Mouse (Mus musculus) limb, embryonic 15.5 days (tissue): ENCODE results near the gene Pcnx2. TPM values are rescaled to one million over a fixed set of nuclear protein-coding genes. Genes with fewer than 3 reads are reported as not detected.

Experiments
- ATAC-seq: fragments of 200-750 bp; cut with Nextera tagmentation; 2 replicates; pipeline ENCODE4 v1.8.0; 2017; ENCODE audit warnings: low read depth, moderate TSS enrichment; ENCODE audit not compliant: insufficient number of reproducible peaks, low FRiP score, low TSS enrichment
- H3K27ac ChIP-seq: fragments of 300-500 bp; sonication (generic); 2 replicates; pipeline ENCODE4 v1.5.1; 2015; ENCODE audit warnings: moderate library complexity, mild to moderate bottlenecking, inconsistent platforms
- H3K27me3 ChIP-seq: fragments of 300-500 bp; sonication (generic); 2 replicates; pipeline ENCODE4 v1.6.1; 2015; ENCODE audit warnings: inconsistent platforms
- H3K36me3 ChIP-seq: fragments of 300-500 bp; sonication (generic); 2 replicates; pipeline ENCODE4 v1.6.1; 2015; ENCODE audit warnings: inconsistent platforms
- H3K4me1 ChIP-seq: fragments of 300-500 bp; sonication (generic); 2 replicates; pipeline ENCODE4 v1.6.1; 2015; ENCODE audit warnings: inconsistent platforms
- H3K4me2 ChIP-seq: fragments of 300-500 bp; sonication (generic); 2 replicates; pipeline ENCODE4 v1.6.1; 2015; ENCODE audit warnings: mild to moderate bottlenecking, inconsistent platforms
- H3K4me3 ChIP-seq: fragments of 300-500 bp; sonication (generic); 2 replicates; pipeline ENCODE4 v1.5.1; 2015; ENCODE audit warnings: mild to moderate bottlenecking, inconsistent platforms
- H3K9ac ChIP-seq: fragments of 300-500 bp; sonication (generic); 2 replicates; pipeline ENCODE4 v1.6.1; 2015; ENCODE audit warnings: inconsistent platforms
- H3K9me3 ChIP-seq: fragments of 300-500 bp; sonication (generic); 2 replicates; pipeline ENCODE4 v1.6.1; 2016; ENCODE audit warnings: inconsistent platforms
- WGBS: fragments of 180-500 bp; shearing (Covaris S2); methylation state at CpG from one replicate; pipeline ENCODE4 v1.1.7; 2015; 5-methylcytosine and 5-hydroxymethylcytosine counted together
- polyA plus RNA-seq: library from polyadenylated mRNA; unstranded; fragments of >200 nt; fragmentation: Nextera tagmentation; extraction: Ambion mirVana; gene quantifications from 2 replicates; pipeline ENCODE4 v1.2.1, GENCODE M21; 2015

Gene Pcnx2
- 0.70 and 0.89 TPM in 2 replicates for polyA plus RNA-seq

GRCm38 (mm10) chr8:125897868-125898788 lies at the start of gene Pcnx2:
Gene Pcnx2 (minus strand): TSS chr8:125898317.
- no peak within 1 kb of the TSS for H3K9ac ChIP-seq
- H3K36me3 ChIP-seq: no peaks in the 10 kb centered on the region
- ATAC-seq: no peak
- H3K27me3 ChIP-seq: peaks cover 33% of the 10 kb centered on the region
- peak within 1 kb of the TSS; percentile 25 for H3K4me2 ChIP-seq
- H3K9me3 ChIP-seq: no peaks in the 10 kb centered on the region
- WGBS: 5% methylated on average over 44 of the region's 44 CpGs
- H3K4me1 ChIP-seq: peaks cover 7% of the 10 kb centered on the region
- H3K4me3 ChIP-seq: peak within 1 kb of the TSS; percentile 23; the same call in 1 of the 2 replicates
- H3K27ac ChIP-seq: no peak within 1 kb of the TSS

- Histone ChIP-seq H3K9me3 (no peaks in the 10 kb centered on the region), H3K27ac (no peak overlapping the region), H3K36me3 (no peaks in the 10 kb centered on the region), H3K9ac (no peak overlapping the region), H3K4me3 (no peak overlapping the region), H3K4me2 (no peak overlapping the region), H3K4me1 (no peaks in the 10 kb centered on the region), H3K27me3 (no peaks in the 10 kb centered on the region)
- WGBS: 66% methylated on average over 4 of the region's 4 CpGs
- ATAC-seq: no peak
These were observed 46.4 kb upstream of the Pcnx2 start for GRCm38 (mm10) chr8:125944511-125944910.

- no peak overlapping the region for H3K9ac ChIP-seq
- ATAC-seq: no peak
These were observed 37.5 kb upstream of the Pcnx2 start for GRCm38 (mm10) chr8:125935649-125936048.

GRCm38 (mm10) chr8:125931822-125932221 lies 33.7 kb upstream of the Pcnx2 start:
- H3K4me3 ChIP-seq: no peak overlapping the region
- H3K4me1 ChIP-seq: no peaks in the 10 kb centered on the region
- H3K9me3 ChIP-seq: no peaks in the 10 kb centered on the region
- no peak for ATAC-seq
- H3K9ac ChIP-seq: no peak overlapping the region
- no peaks in the 10 kb centered on the region for H3K27me3 ChIP-seq
- WGBS: 93% methylated on average over 6 of the region's 6 CpGs
- H3K36me3 ChIP-seq: no peaks in the 10 kb centered on the region
- H3K27ac ChIP-seq: no peak overlapping the region
- no peak overlapping the region for H3K4me2 ChIP-seq

More at GRCm38 (mm10) chr8:125935649-125936048, 37.5 kb upstream of the Pcnx2 start:
- no peaks in the 10 kb centered on the region for H3K9me3 ChIP-seq
- no peaks in the 10 kb centered on the region for H3K4me1 ChIP-seq
- WGBS: 42% methylated on average over 9 of the region's 9 CpGs
- H3K27ac ChIP-seq: no peak overlapping the region
- no peaks in the 10 kb centered on the region for H3K27me3 ChIP-seq
- no peaks in the 10 kb centered on the region for H3K36me3 ChIP-seq
- no peak overlapping the region for H3K4me3 ChIP-seq
- no peak overlapping the region for H3K4me2 ChIP-seq

- WGBS: 86% methylated on average over 11 of the region's 11 CpGs
- Histone ChIP-seq H3K27ac (no peak overlapping the region), H3K4me1 (no peaks in the 10 kb centered on the region), H3K27me3 (no peaks in the 10 kb centered on the region), H3K36me3 (no peaks in the 10 kb centered on the region), H3K4me3 (no peak overlapping the region), H3K9ac (no peak overlapping the region), H3K4me2 (no peak overlapping the region), H3K9me3 (no peaks in the 10 kb centered on the region)
- no peak for ATAC-seq
These were observed 32.3 kb upstream of the Pcnx2 start for GRCm38 (mm10) chr8:125930276-125931046.

GRCm38 (mm10) chr8:125926636-125927035 lies 28.5 kb upstream of the Pcnx2 start:
- Histone ChIP-seq H3K36me3 (no peaks in the 10 kb centered on the region), H3K4me1 (no peaks in the 10 kb centered on the region), H3K27ac (no peak overlapping the region), H3K4me3 (no peak overlapping the region), H3K9ac (no peak overlapping the region), H3K9me3 (no peaks in the 10 kb centered on the region), H3K4me2 (no peak overlapping the region), H3K27me3 (no peaks in the 10 kb centered on the region)
- ATAC-seq: no peak
- 84% methylated on average over 4 of the region's 4 CpGs for WGBS

- WGBS: 72% methylated on average over 3 of the region's 3 CpGs
- H3K27ac ChIP-seq: no peak overlapping the region
- H3K27me3 ChIP-seq: no peaks in the 10 kb centered on the region
- H3K9ac ChIP-seq: no peak overlapping the region
- ATAC-seq: no peak
- H3K9me3 ChIP-seq: no peaks in the 10 kb centered on the region
- no peaks in the 10 kb centered on the region for H3K36me3 ChIP-seq
- H3K4me1 ChIP-seq: peaks cover 5% of the 10 kb centered on the region; the same call in 1 of the 2 replicates
- H3K4me3 ChIP-seq: no peak overlapping the region
- no peak overlapping the region for H3K4me2 ChIP-seq
These were observed 24.2 kb upstream of the Pcnx2 start for GRCm38 (mm10) chr8:125922333-125922732.

- Histone ChIP-seq H3K27me3 (0 out of 2 replicates have a peak, but pooled peaks cover 7% of the 10 kb centered on the region), H3K9ac (no peak overlapping the region), H3K4me1 (peaks cover 5% of the 10 kb centered on the region; the same call in 1 of the 2 replicates), H3K4me3 (no peak overlapping the region), H3K9me3 (no peaks in the 10 kb centered on the region), H3K36me3 (no peaks in the 10 kb centered on the region), H3K4me2 (no peak overlapping the region), H3K27ac (no peak overlapping the region)
- ATAC-seq: no peak
- WGBS: 70% methylated on average over 9 of the region's 9 CpGs
These were observed 22.6 kb upstream of the Pcnx2 start for GRCm38 (mm10) chr8:125920761-125921160.

- no peaks in the 10 kb centered on the region for H3K36me3 ChIP-seq
- H3K4me2 ChIP-seq: no peak overlapping the region
- ATAC-seq: no peak
- no peak overlapping the region for H3K27ac ChIP-seq
- no peak overlapping the region for H3K9ac ChIP-seq
- H3K4me3 ChIP-seq: no peak overlapping the region
- 0 out of 2 replicates have a peak, but pooled peaks cover 8% of the 10 kb centered on the region for H3K27me3 ChIP-seq
- 69% methylated on average over 10 of the region's 10 CpGs for WGBS
- H3K4me1 ChIP-seq: peaks cover 5% of the 10 kb centered on the region; the same call in 1 of the 2 replicates
- no peaks in the 10 kb centered on the region for H3K9me3 ChIP-seq
These were observed 22.2 kb upstream of the Pcnx2 start for GRCm38 (mm10) chr8:125920281-125920680.

- Histone ChIP-seq H3K4me2 (no peak overlapping the region), H3K9ac (no peak overlapping the region), H3K36me3 (no peaks in the 10 kb centered on the region), H3K27ac (no peak overlapping the region), H3K4me3 (no peak overlapping the region), H3K9me3 (no peaks in the 10 kb centered on the region), H3K4me1 (peaks cover 5% of the 10 kb centered on the region; the same call in 1 of the 2 replicates), H3K27me3 (0 out of 2 replicates have a peak, but pooled peaks cover 8% of the 10 kb centered on the region)
- 53% methylated on average over 8 of the region's 8 CpGs for WGBS
- ATAC-seq: no peak
These were observed 21.4 kb upstream of the Pcnx2 start for GRCm38 (mm10) chr8:125919560-125919959.

- ATAC-seq: no peak
- no peaks in the 10 kb centered on the region for H3K9me3 ChIP-seq
- no peak overlapping the region for H3K4me3 ChIP-seq
- peaks cover 5% of the 10 kb centered on the region; the same call in 1 of the 2 replicates for H3K4me1 ChIP-seq
- H3K36me3 ChIP-seq: no peaks in the 10 kb centered on the region
- no peak overlapping the region for H3K4me2 ChIP-seq
- H3K27me3 ChIP-seq: 0 out of 2 replicates have a peak, but pooled peaks cover 8% of the 10 kb centered on the region
- no peak overlapping the region for H3K27ac ChIP-seq
- WGBS: 79% methylated on average over 2 of the region's 2 CpGs
- H3K9ac ChIP-seq: no peak overlapping the region
These were observed 20.6 kb upstream of the Pcnx2 start for GRCm38 (mm10) chr8:125918719-125919118.
